Mouse (Mus musculus) midbrain, embryonic 15.5 days (tissue): ENCODE data around the gene Litaf. TPM values are rescaled to one million over a fixed set of nuclear protein-coding genes. Genes with fewer than 3 reads are reported as not detected.
A peak's percentile ranks its signal among the peaks of the same experiment; 100 is the strongest.

ENCODE experiments used
- ATAC-seq: fragments of 200-750 bp; cut with Nextera tagmentation; replicated peaks from 2 replicates; pipeline ENCODE4 v1.8.0; 2017; ENCODE audit warnings: moderate TSS enrichment
- H3K27ac ChIP-seq: fragments of 300-500 bp; sonication (generic); 2 replicates; pipeline ENCODE4 v1.5.1; 2015; ENCODE audit warnings: mild to moderate bottlenecking, inconsistent platforms
- H3K27me3 ChIP-seq: fragments of 300-500 bp; sonication (generic); replicated peaks from 2 replicates; pipeline ENCODE4 v1.6.1; 2015; ENCODE audit warnings: inconsistent platforms
- H3K36me3 ChIP-seq: fragments of 300-500 bp; sonication (generic); replicated peaks from 2 replicates; pipeline ENCODE4 v1.6.1; 2015; ENCODE audit warnings: inconsistent platforms
- H3K4me1 ChIP-seq: fragments of 300-500 bp; sonication (generic); 2 replicates; pipeline ENCODE4 v1.6.1; 2015; ENCODE audit warnings: inconsistent platforms
- H3K4me2 ChIP-seq: fragments of 300-500 bp; sonication (generic); 2 replicates; pipeline ENCODE4 v1.6.1; 2015; ENCODE audit warnings: inconsistent platforms, mild to moderate bottlenecking, moderate library complexity
- H3K4me3 ChIP-seq: fragments of 300-500 bp; sonication (generic); 2 replicates; pipeline ENCODE4 v1.5.1; 2015; ENCODE audit warnings: mild to moderate bottlenecking, inconsistent platforms
- H3K9ac ChIP-seq: fragments of 300-500 bp; sonication (generic); 2 replicates; pipeline ENCODE4 v1.6.1; 2015; ENCODE audit warnings: mild to moderate bottlenecking, inconsistent platforms
- H3K9me3 ChIP-seq: fragments of 300-500 bp; sonication (generic); 2 replicates; pipeline ENCODE4 v1.6.1; 2016; ENCODE audit warnings: inconsistent platforms
- WGBS: fragments of 180-500 bp; shearing (Covaris S2); methylation state at CpG from one replicate; pipeline ENCODE4 v1.1.7; 2015; ENCODE audit warnings: mixed read lengths; 5-methylcytosine and 5-hydroxymethylcytosine counted together
- polyA plus RNA-seq: library from polyadenylated mRNA; unstranded; fragments of >200 nt; fragmentation: Nextera tagmentation; extraction: Ambion mirVana; gene quantifications from 2 replicates; pipeline ENCODE4 v1.2.1, GENCODE M21; 2015

The Litaf gene
- polyA plus RNA-seq, 1 experiment from 2014 or later, result 28.8 TPM

DNA sequence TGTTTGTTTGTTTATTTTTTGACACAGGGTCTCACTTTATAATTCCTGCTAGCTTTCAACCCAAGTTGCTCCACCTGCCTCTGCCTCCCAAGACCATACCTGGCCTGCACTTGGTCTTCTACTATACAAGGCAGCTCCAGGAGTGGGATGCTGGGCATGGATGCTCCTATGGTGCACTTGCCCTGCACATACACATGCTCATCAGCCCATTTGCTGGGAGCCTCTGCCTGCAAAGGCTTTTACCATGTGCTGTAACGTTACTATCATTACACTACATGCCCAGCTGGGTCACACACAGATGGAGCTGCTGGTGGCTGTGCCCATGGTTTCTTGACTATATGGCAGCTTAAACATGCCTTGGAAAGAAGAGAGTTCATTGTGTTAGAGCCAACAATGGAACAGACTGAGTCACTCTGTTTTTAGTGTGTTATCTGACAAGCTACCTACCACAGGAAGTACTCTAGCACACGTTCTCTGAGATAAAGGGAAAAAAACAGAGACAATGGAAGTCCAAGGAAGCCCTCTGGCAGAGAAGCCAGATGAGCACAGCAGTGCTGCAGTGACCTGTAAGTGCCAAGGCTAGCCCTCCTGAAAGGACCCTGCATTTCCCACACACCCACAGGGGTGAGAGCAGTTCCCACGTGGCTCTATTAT is 12.4 kb upstream of the Litaf start:
- no peak overlapping the region for H3K9ac ChIP-seq
- WGBS, result 79% methylated on average over 3 of the region's 3 CpGs
- H3K4me3 ChIP-seq, result no peak overlapping the region
- H3K9me3 ChIP-seq, result no peaks in the 10 kb centered on the region
- peaks cover 21% of the 10 kb centered on the region for H3K36me3 ChIP-seq
- H3K27ac ChIP-seq, result no peak overlapping the region
- H3K4me2 ChIP-seq, result no peak overlapping the region
- no peak for ATAC-seq
- H3K4me1 ChIP-seq, result no peaks in the 10 kb centered on the region
- no peaks in the 10 kb centered on the region for H3K27me3 ChIP-seq

DNA sequence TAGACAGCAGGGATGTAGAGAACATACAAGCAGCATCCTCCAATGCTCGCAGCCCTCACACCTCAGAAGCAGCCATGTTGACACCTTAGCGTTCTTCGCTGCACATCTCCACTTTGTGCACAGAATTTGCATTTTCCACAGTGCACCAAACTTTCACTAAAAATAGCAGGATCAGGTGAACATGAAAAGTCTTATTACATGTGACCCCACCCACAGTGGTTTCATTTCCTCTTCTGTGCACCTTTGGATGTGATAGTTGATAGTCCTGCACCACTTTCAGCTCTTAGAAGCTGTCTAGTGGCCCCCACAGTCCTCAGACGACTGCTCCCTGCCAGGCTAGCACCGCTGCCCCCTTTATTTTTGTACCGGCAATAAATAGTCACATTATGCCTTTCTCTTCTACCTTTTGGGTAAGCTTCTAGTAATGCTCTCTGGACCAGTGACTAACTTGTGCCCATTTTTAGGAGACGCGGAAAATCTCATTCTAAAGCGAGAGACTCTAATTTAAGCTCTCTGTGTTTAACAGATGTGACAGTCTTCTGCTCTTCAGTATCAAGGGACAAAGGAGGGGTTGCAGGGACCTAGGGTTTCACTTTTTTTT is 11.7 kb upstream of the Litaf start:
- Histone ChIP-seq H3K4me3 (no peak overlapping the region), H3K4me2 (no peak overlapping the region), H3K9me3 (no peaks in the 10 kb centered on the region), H3K9ac (no peak overlapping the region), H3K36me3 (peaks cover 16% of the 10 kb centered on the region), H3K4me1 (peaks cover 5% of the 10 kb centered on the region), H3K27me3 (no peaks in the 10 kb centered on the region), H3K27ac (no peak overlapping the region)
- ATAC-seq, result no peak
- 90% methylated on average over 9 of the region's 9 CpGs for WGBS

DNA sequence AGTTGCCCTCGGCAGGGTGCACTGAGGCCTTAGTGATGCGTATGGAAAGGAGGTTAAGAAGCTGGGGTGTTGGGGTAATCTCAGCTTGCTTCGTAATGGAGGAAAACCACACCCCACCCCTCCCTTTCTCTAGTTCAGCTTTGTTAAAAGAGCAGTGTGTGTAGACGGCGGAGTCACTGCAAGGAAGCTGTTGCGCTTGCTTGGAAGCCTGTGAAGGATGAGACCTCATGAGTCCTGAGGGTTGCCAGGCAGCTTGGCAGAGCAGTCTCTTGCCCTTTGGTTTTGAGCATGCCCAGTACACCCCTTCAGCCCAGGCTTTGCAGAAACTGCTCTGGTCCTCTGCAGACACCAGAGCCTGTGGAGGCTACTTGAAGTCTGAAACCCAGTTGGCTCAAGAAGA is 7.1 kb upstream of the Litaf start:
- peaks cover 50% of the 10 kb centered on the region for H3K4me1 ChIP-seq
- no peak overlapping the region for H3K4me3 ChIP-seq
- H3K36me3 ChIP-seq, result peaks cover 12% of the 10 kb centered on the region; the same call in 1 of the 2 replicates

DNA sequence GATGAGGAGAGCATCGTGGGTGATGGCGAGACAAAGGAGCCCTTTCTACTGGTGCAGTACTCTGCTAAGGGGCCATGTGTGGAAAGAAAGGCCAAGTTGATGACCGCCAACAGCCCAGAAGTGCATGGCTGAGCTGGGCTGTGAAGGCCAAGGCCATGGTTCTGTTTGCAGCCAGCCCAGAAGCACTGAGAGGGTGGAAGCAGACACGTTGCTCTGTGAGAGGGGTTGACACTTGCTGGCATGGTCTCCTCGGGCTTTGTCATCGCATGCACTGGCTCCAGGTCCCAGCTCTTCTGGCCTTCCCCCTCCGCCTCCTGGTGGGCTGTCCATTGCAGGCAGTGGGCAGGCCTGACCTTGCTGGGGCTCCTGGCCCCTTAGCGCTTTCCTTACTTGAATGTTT is 6.5 kb upstream of the Litaf start:
- Histone ChIP-seq H3K36me3 (peaks cover 12% of the 10 kb centered on the region; the same call in 1 of the 2 replicates), H3K27ac (peak overlapping the region; percentile 42; the same call in 1 of the 2 replicates), H3K9me3 (no peaks in the 10 kb centered on the region), H3K4me3 (no peak overlapping the region), H3K27me3 (no peaks in the 10 kb centered on the region), H3K4me2 (no peak overlapping the region), H3K9ac (no peak overlapping the region), H3K4me1 (peaks cover 56% of the 10 kb centered on the region)
- no peak for ATAC-seq
- 89% methylated on average over 8 of the region's 8 CpGs for WGBS

More for the DNA sequence above, 7.1 kb upstream of the Litaf start:
- WGBS, result 71% methylated on average over 6 of the region's 6 CpGs
- Histone ChIP-seq H3K4me2 (no peak overlapping the region), H3K27ac (0 out of 2 replicates have a peak overlapping the region, but pooled peaks have one; percentile 42), H3K9me3 (no peaks in the 10 kb centered on the region), H3K27me3 (no peaks in the 10 kb centered on the region), H3K9ac (no peak overlapping the region)
- no peak for ATAC-seq

DNA sequence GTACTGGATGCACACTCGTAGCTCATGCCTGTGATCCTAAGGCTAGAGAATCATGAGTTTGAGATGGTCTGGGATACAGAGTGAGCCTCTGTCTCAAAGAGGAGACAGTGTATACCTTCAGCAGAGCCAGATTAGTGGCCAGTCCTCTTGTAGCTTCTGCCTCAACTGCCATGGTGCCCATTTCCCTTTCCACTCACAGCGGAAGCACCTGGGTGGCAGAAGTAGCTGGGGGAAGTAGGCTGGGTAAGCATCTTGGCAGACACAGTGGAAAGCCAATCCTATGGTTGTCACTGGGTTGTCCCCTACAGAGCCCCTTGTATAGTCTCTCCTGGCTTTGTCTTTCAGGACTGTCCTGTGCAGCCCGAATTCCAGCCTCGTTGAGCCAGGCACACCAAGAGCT is 5.9 kb upstream of the Litaf start:
- Histone ChIP-seq H3K4me1 (peaks cover 58% of the 10 kb centered on the region), H3K9me3 (no peaks in the 10 kb centered on the region), H3K4me3 (no peak overlapping the region), H3K4me2 (no peak overlapping the region), H3K36me3 (peaks cover 12% of the 10 kb centered on the region; the same call in 1 of the 2 replicates), H3K27ac (no peak overlapping the region), H3K9ac (no peak overlapping the region), H3K27me3 (no peaks in the 10 kb centered on the region)
- ATAC-seq, result no peak
- WGBS, result 88% methylated on average over 4 of the region's 4 CpGs

DNA sequence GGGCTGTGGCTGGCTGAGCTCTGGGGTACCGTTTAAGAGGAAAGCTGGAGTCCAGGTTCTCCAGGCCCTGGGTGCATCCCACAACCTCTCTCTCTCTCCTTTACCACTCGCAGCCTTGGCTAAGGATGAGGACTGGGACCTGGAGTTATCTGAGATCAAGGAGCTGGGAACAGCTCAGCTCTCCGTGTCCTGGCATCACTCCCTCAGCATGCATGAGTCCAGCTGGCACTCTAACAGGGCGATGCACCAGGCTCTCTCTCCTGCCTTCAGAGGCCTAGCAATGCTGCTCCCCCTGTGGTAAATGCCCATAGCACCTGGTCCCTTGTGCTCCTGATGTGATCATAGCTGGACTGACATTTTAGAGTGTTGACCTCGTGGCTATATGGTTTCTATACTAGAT is 5.2 kb upstream of the Litaf start:
- peaks cover 58% of the 10 kb centered on the region for H3K4me1 ChIP-seq
- no peak for ATAC-seq
- 77% methylated on average over 5 of the region's 5 CpGs for WGBS
- peaks cover 12% of the 10 kb centered on the region; the same call in 1 of the 2 replicates for H3K36me3 ChIP-seq
- H3K4me3 ChIP-seq, result no peak overlapping the region
- H3K27ac ChIP-seq, result no peak overlapping the region
- no peaks in the 10 kb centered on the region for H3K27me3 ChIP-seq
- H3K9ac ChIP-seq, result no peak overlapping the region
- no peak overlapping the region for H3K4me2 ChIP-seq
- H3K9me3 ChIP-seq, result no peaks in the 10 kb centered on the region

DNA sequence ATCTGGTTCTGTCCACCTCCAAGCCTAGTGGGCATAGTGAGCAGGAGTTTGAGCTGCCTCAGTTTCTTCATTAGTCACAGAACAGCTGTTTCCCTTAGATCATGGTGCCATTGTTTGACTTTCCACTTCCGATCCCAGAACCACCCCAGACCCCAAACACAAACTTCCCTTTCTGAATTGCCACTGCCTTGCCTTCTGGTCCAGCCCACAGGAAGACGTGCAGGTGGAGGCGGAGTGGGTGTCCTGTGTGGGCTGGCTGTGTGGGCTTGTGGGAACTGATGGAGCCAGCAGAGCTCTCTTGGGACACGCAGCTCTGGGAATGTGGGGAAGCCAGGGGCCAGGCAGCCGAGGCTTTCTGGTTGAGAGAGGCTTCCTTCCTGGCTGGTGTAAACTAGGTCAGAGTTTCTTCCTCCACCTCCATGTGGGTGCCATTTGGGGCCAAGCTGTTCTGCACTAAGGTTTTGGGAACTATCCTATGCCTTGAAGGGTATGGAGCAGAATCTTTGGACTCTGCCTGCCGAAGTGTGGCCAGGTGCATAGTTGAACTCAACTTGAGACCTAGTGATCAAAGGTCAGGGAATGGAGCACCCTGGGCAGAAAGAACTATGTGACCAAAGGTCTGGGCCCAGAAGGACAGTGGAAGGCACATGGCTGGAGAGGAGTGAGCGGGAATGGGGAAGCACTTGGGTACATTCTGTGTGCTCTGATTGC is 3.9 kb upstream of the Litaf start:
- peaks cover 66% of the 10 kb centered on the region for H3K4me1 ChIP-seq
- WGBS, result 84% methylated on average over 7 of the region's 7 CpGs
- H3K9ac ChIP-seq, result no peak overlapping the region
- no peaks in the 10 kb centered on the region for H3K27me3 ChIP-seq
- H3K9me3 ChIP-seq, result no peaks in the 10 kb centered on the region
- H3K27ac ChIP-seq, result no peak overlapping the region
- no peak overlapping the region for H3K4me3 ChIP-seq
- H3K36me3 ChIP-seq, result peaks cover 9% of the 10 kb centered on the region; the same call in 1 of the 2 replicates
- peak overlapping the region; percentile 77; the same call in 1 of the 2 replicates for H3K4me2 ChIP-seq
- ATAC-seq, result no peak

DNA sequence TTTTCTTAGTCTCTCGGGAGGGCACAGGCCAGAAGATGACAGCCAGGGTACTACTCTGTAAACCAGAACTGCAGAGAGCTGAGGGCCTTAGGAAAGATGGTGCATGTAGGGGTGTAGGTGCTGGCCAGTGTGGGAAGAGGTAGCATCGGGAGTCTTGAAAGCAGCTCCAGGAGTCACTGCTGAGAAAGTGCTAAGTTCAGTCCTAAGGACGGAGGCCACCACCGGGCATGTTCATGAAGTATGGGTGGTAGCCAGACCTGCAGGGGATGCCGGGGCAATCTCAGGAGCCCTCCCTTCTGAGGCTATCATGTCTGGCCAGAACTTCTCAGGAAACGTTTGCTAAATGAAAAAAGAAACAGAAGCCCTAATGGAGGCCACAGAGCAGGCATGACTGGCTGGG is 3.3 kb upstream of the Litaf start:
- Histone ChIP-seq H3K4me3 (no peak overlapping the region), H3K36me3 (peaks cover 7% of the 10 kb centered on the region; the same call in 1 of the 2 replicates), H3K27me3 (no peaks in the 10 kb centered on the region), H3K9me3 (no peaks in the 10 kb centered on the region), H3K4me2 (peak overlapping the region; percentile 77; the same call in 1 of the 2 replicates), H3K27ac (no peak overlapping the region), H3K9ac (no peak overlapping the region), H3K4me1 (peaks cover 71% of the 10 kb centered on the region)
- no peak for ATAC-seq
- 80% methylated on average over 6 of the region's 6 CpGs for WGBS

DNA sequence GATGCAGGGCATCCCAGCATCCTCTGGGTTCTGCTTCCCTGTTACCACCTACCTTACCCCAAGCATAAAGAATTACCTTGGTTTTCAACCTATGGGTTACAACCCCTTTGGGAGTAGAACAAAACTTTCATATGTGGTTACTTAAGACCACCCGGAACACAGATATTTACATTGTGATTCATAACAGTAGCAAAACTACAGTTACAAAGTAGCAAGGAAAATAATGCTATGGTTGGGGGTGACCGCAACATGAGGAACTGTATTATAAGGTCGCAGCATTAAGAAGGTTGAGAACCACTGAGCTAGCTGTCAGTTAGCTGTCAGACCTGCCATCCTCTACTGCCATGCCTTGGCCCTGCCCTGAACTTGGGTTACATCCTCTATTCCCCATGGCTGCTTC is 2.7 kb upstream of the Litaf start:
- H3K27ac ChIP-seq, result no peak overlapping the region
- no peaks in the 10 kb centered on the region for H3K27me3 ChIP-seq
- peaks cover 75% of the 10 kb centered on the region for H3K4me1 ChIP-seq
- ATAC-seq, result no peak
- H3K4me2 ChIP-seq, result peak overlapping the region; percentile 77
- no peaks in the 10 kb centered on the region for H3K9me3 ChIP-seq
- no peak overlapping the region for H3K4me3 ChIP-seq
- 93% methylated on average over 3 of the region's 3 CpGs for WGBS
- H3K9ac ChIP-seq, result no peak overlapping the region
- H3K36me3 ChIP-seq, result peaks cover 7% of the 10 kb centered on the region; the same call in 1 of the 2 replicates

DNA sequence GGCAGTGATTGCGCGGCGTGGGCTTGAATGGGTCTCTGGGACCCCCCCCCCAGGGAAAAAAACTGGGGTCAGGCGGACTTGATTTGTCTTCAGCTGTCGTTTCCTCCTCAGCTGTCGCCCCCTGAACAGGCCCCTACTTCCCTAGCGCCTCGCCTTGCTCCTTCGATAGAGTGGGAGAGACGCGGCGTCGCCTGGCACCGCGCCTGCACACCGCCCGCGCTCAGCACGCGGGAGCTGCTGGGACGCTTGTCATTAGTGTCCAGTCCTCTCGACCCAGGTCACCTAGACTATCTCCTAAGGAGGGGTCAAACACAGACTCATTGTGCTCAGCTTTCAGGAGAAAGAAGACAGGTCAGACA is 855 bp upstream of the Litaf start:
- peak; percentile 50 for ATAC-seq
- H3K9ac ChIP-seq, result peak overlapping the region; percentile 98
- H3K27ac ChIP-seq, result peak overlapping the region; percentile 99
- H3K4me1 ChIP-seq, result peaks cover 73% of the 10 kb centered on the region
- H3K4me3 ChIP-seq, result peak overlapping the region; percentile 90
- no peaks in the 10 kb centered on the region for H3K27me3 ChIP-seq
- H3K9me3 ChIP-seq, result no peaks in the 10 kb centered on the region
- H3K4me2 ChIP-seq, result peak overlapping the region; percentile 77
- no peaks in the 10 kb centered on the region for H3K36me3 ChIP-seq
- 0% methylated on average over 22 of the region's 22 CpGs for WGBS

DNA sequence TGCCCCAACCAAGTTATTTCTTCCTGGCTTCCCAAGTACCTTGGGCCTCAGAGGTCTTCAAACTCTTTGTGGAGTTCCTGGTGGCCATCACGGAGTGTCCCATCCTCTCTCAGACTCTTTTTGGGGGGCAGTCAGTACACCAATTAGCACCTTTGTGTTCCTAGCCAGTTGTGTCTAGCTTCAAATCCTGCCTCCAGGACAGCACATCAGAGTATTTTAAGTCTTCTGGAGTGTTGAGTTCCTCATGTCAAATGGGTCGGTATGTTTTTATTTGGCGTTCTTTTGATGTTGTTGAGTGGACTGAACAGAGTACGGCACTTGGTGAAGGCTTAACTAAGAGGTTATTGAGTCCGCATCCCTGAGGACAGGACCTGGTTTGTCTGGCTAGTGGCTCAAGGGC is 526 bp downstream of the Litaf start:
- peaks cover 61% of the 10 kb centered on the region for H3K4me1 ChIP-seq
- H3K27me3 ChIP-seq, result no peaks in the 10 kb centered on the region
- 46% methylated on average over 5 of the region's 5 CpGs for WGBS
- ATAC-seq, result peak; percentile 32
- peak overlapping the region; percentile 98 for H3K9ac ChIP-seq
- peak overlapping the region; percentile 77 for H3K4me2 ChIP-seq
- H3K36me3 ChIP-seq, result no peaks in the 10 kb centered on the region
- H3K4me3 ChIP-seq, result peak overlapping the region; percentile 90
- H3K9me3 ChIP-seq, result no peaks in the 10 kb centered on the region
- peak overlapping the region; percentile 99 for H3K27ac ChIP-seq

DNA sequence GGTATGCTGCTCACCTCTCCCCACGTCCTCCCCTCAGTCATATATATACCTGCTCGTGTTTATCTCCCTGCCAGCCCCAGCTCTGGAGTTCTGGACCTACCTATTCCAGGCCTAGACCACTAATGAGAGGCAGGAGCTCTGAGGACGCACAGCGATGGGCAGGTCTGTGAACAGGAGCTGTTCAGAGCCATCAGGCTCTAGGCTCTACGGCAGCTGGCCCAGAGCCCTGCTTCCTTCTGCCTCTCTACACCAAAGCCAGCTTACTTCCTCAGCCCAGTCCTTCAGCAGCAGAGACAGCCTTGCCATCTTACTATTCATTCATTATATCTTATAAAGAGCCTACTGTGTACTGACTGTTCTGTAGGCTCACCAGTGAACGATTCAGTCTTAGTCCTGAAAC is 1.2 kb downstream of the Litaf start:
- Histone ChIP-seq H3K27ac (no peak overlapping the region), H3K4me1 (peaks cover 54% of the 10 kb centered on the region), H3K9ac (no peak overlapping the region), H3K36me3 (no peaks in the 10 kb centered on the region), H3K27me3 (no peaks in the 10 kb centered on the region), H3K4me2 (no peak overlapping the region), H3K4me3 (no peak overlapping the region), H3K9me3 (no peaks in the 10 kb centered on the region)
- no peak for ATAC-seq
- WGBS, result 85% methylated on average over 6 of the region's 6 CpGs
